Comparison of ENCODE assay signal across 11 mouse cellular contexts in genomic region chr8:54917710-54918109, GRCm38 (mm10). TPM values are rescaled to one million over a fixed set of nuclear protein-coding genes. Genes with fewer than 3 reads are reported as not detected.
"Had no signal": no experiment of that assay in that cellular context is flagged by ENCODE, and none has a peak within 500 bp of the region (broad histone marks: within the 10 kb centered on the region; RNA-seq: fewer than 3 reads in every experiment).

No protein-coding gene starts in this region.

- DNase-seq: kidney, postnatal 10 days; left cerebral cortex, postnatal 4 days; lung, adult 18-20 months; thymus, postnatal 4 days had no signal

- H3K9me3 ChIP-seq: limb, embryonic 13.5 days; neural tube, embryonic 12.5 days had no signal

- H3K4me1 ChIP-seq: limb, embryonic 13.5 days; neural tube, embryonic 12.5 days had no signal

- H3K27ac ChIP-seq: limb, embryonic 13.5 days; liver, embryonic 14.5 days; neural tube, embryonic 12.5 days; stomach, postnatal 0 days had no signal

- H3K4me2 ChIP-seq: limb, embryonic 13.5 days; neural tube, embryonic 12.5 days had no signal

- H3K36me3 ChIP-seq: limb, embryonic 13.5 days; neural tube, embryonic 12.5 days had no signal

- H3K27me3 ChIP-seq: limb, embryonic 13.5 days; neural tube, embryonic 12.5 days had no signal

- H3K4me3 ChIP-seq: limb, embryonic 13.5 days; myocyte; neural tube, embryonic 12.5 days had no signal

- H3K9ac ChIP-seq: limb, embryonic 13.5 days; liver, embryonic 14.5 days; neural tube, embryonic 12.5 days had no signal

RNA-seq across cellular contexts. Expression of gene Wdr17, which starts 30.7 kb away (rescaled TPM):
- polyA plus RNA-seq: large intestine, adult 2 months; liver, adult 2 months; myocyte had no signal

RNA-seq across cellular contexts. Expression of gene Gpm6a, which starts 36.9 kb away (rescaled TPM):
- polyA plus RNA-seq: myocyte had no signal
